Comparison of ENCODE assay signal across 8 mouse cellular contexts in genomic region chr10:78464792-78465207, GRCm38 (mm10). TPM values are rescaled to one million over a fixed set of nuclear protein-coding genes. Genes with fewer than 3 reads are reported as not detected.
A peak's percentile ranks its signal among the peaks of the same experiment; 100 is the strongest.
DNase-seq lines count a peak whose midpoint lies in the region; ATAC-seq lines count a peak whose summit lies in the region.

TSS of gene Pdxk (minus strand) at chr10:78464975.

- peak within 1 kb of the TSS; percentile 73 for H3K4me3 ChIP-seq in hindbrain, embryonic 13.5 days

- peaks cover 10% of the 10 kb centered on the region; the same call in 1 of the 2 replicates for H3K27me3 ChIP-seq in hindbrain, embryonic 13.5 days

- H3K36me3 ChIP-seq in hindbrain, embryonic 13.5 days, result no peaks in the 10 kb centered on the region

- under 1% methylated on average over 35 of the region's 35 CpGs for WGBS in hindbrain, embryonic 13.5 days

- peak; percentile 99 for DNase-seq in NIH3T3 (ENCODE audit: low read depth)
- DNase-seq in cerebellum, postnatal 10 days, result peak; percentile 94 to 96
- peak; percentile 92 to 93 for DNase-seq in frontal cortex, postnatal 14 days (ENCODE audit: low spot score in 2 of 2)
- DNase-seq in layer of hippocampus, postnatal 25 days (ENCODE audit: extremely low spot score in 1 of 2, low spot score in 1 of 2), result peak; percentile 79 to 85
- DNase-seq in lung, postnatal 25 days (ENCODE audit: low spot score), result peak; percentile 96
- DNase-seq in retina, embryonic 14.5 days (ENCODE audit: low spot score), result peak; percentile 89
- peak; percentile 95 for DNase-seq in thymus, postnatal 4 days

- ATAC-seq in hindbrain, embryonic 13.5 days (ENCODE audit: low FRiP score), result peak; percentile 95

- peaks cover 21% of the 10 kb centered on the region for H3K4me1 ChIP-seq in hindbrain, embryonic 13.5 days (replicated peaks)

- H3K9me3 ChIP-seq in hindbrain, embryonic 13.5 days, result no peaks in the 10 kb centered on the region

- H3K27ac ChIP-seq in hindbrain, embryonic 13.5 days, result peak within 1 kb of the TSS; percentile 72

- peak within 1 kb of the TSS; percentile 99 for H3K4me2 ChIP-seq in hindbrain, embryonic 13.5 days

- peak within 1 kb of the TSS; percentile 83 for H3K9ac ChIP-seq in hindbrain, embryonic 13.5 days

RNA-seq across cellular contexts. Expression of gene Pdxk, which starts in this region (rescaled TPM):
- 19.2 and 20.1 TPM in 2 replicates for polyA plus RNA-seq in hindbrain, embryonic 13.5 days (2015; fragmentation: Nextera tagmentation; extraction: Ambion mirVana)
- 10 to 100 TPM; 88.2 to 97.2 TPM for total RNA-seq in layer of hippocampus, postnatal 25 days (2021)

Comparison
In these comparisons a context has a peak if more than half of its experiments do, and no peak if none do; other contexts are left out.
1. Peak in every context shown above with its lines: DNase-seq, ATAC-seq, H3K4me3 ChIP-seq and H3K27ac ChIP-seq.